Mouse (Mus musculus) heart, embryonic 14.5 days (tissue): ENCODE data around the gene Dot1l. TPM values are rescaled to one million over a fixed set of nuclear protein-coding genes. Genes with fewer than 3 reads are reported as not detected.

Experiments used
- ATAC-seq: fragments of 200-750 bp; cut with Nextera tagmentation; 2 replicates; pipeline ENCODE4 v1.8.0; 2017; ENCODE audit warnings: low read depth, moderate TSS enrichment; ENCODE audit not compliant: insufficient number of reproducible peaks, insufficient read depth, low FRiP score
- H3K27ac ChIP-seq, 2 experiments: fragments of 200-500 bp in 1 of 2; fragments of 300-500 bp in 1 of 2; sonication (generic) in 1 of 2; replicated peaks in 1 of 2; 2 replicates each; pipeline ENCODE4 v1.5.1; 2012 to 2014; ENCODE audit warnings: low read depth in 2 of 2, low read length in 2 of 2, control low read depth in 1 of 2, mild to moderate bottlenecking in 1 of 2, mixed read lengths in 1 of 2; ENCODE audit not compliant: control insufficient read depth in 1 of 2, insufficient read depth in 1 of 2
- H3K27me3 ChIP-seq: fragments of 300-500 bp; sonication (generic); 2 replicates; pipeline ENCODE4 v1.6.1; 2014; ENCODE audit warnings: mild to moderate bottlenecking, low read length, control low read depth; ENCODE audit not compliant: control insufficient read depth, insufficient read depth
- H3K36me3 ChIP-seq: fragments of 300-500 bp; sonication (generic); 2 replicates; pipeline ENCODE4 v1.6.1; 2014; ENCODE audit warnings: mild to moderate bottlenecking, control low read depth, low read length, mixed read lengths; ENCODE audit not compliant: control insufficient read depth, insufficient read depth
- H3K4me1 ChIP-seq, 2 experiments: fragments of 200-500 bp in 1 of 2; fragments of 300-500 bp in 1 of 2; sonication (generic) in 1 of 2; 2 replicates each; pipeline ENCODE4 v1.6.1; 2012 to 2014; ENCODE audit warnings: low read length in 2 of 2, control low read depth in 1 of 2, mixed read lengths in 1 of 2; ENCODE audit not compliant: control insufficient read depth in 2 of 2, insufficient read depth in 2 of 2
- H3K4me2 ChIP-seq: fragments of 300-500 bp; sonication (generic); 2 replicates; pipeline ENCODE4 v1.6.1; 2014; ENCODE audit warnings: mild to moderate bottlenecking, low read length
- H3K4me3 ChIP-seq, 2 experiments: fragments of 200-500 bp in 1 of 2; fragments of 300-500 bp in 1 of 2; sonication (generic) in 1 of 2; 2 replicates each; pipeline ENCODE4 v1.5.1; 2012 to 2014; ENCODE audit warnings: low read length in 2 of 2, mild to moderate bottlenecking in 2 of 2, control low read depth in 1 of 2, low read depth in 1 of 2, moderate library complexity in 1 of 2; ENCODE audit not compliant: control insufficient read depth in 1 of 2, insufficient read depth in 1 of 2
- H3K9ac ChIP-seq: fragments of 300-500 bp; sonication (generic); 2 replicates; pipeline ENCODE4 v1.6.1; 2014; ENCODE audit warnings: mild to moderate bottlenecking, low read length
- H3K9me3 ChIP-seq: fragments of 300-500 bp; sonication (generic); 2 replicates; pipeline ENCODE4 v1.6.1; 2016; ENCODE audit warnings: low read length, control low read depth; ENCODE audit not compliant: control insufficient read depth
- WGBS: fragments of 180-500 bp; shearing (Covaris S2); extraction: QIAGEN DNeasy Blood & Tissue Kit; methylation state at CpG from one replicate; pipeline ENCODE4 v1.1.7; 2014; 5-methylcytosine and 5-hydroxymethylcytosine counted together
- polyA plus RNA-seq: library from polyadenylated mRNA; unstranded; fragments of >200 nt; fragmentation: Nextera tagmentation; extraction: Ambion mirVana; gene quantifications from 2 replicates; pipeline ENCODE4 v1.2.1, GENCODE M21; 2014

Gene Dot1l
- polyA plus RNA-seq, 1 experiment from 2014 or later, result 26.5 TPM

- Histone ChIP-seq H3K9me3 (no peaks in the 10 kb centered on the region), H3K36me3 (peaks cover 37% of the 10 kb centered on the region), H3K27ac (no peak overlapping the region), H3K4me3 (no peak overlapping the region), H3K9ac (no peak overlapping the region), H3K4me2 (no peak overlapping the region), H3K27me3 (no peaks in the 10 kb centered on the region), H3K4me1 (peaks cover 12 to 37% of the 10 kb centered on the region in 2 experiments)
- 80% methylated on average over 1 of the region's 1 CpGs for WGBS
- no peak for ATAC-seq
Measured at GRCm38 (mm10) chr10:80738657-80739056, 16.3 kb upstream of the Dot1l start.

DNA sequence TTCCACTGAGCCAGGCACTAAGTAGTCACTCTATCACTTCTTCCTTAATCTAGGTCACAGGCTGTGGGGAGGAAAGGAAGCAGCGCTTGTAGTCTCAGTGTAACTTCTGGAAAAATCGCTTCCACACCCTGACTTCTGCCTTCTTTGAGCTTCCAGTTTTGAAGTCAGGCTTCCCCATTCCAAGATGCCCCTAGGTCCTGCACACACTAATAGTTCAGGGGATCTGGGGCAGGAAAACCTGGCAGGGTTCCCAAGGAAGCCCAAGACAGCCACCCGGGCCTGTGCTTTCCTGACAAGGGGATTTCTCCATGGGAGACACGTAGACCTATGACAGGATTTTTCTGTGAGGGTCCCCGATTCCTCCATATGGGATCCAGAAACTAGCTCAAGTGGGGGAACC, 13.9 kb upstream of the Dot1l start:
- Histone ChIP-seq H3K4me2 (peak overlapping the region; percentile 85), H3K4me3 (peak overlapping the region; percentile 90 to 99), H3K4me1 (peaks cover 12 to 37% of the 10 kb centered on the region in 2 experiments), H3K27ac (peak overlapping the region; percentile 50 to 87), H3K36me3 (peaks cover 17% of the 10 kb centered on the region), H3K9me3 (no peaks in the 10 kb centered on the region), H3K9ac (peak overlapping the region; percentile 99), H3K27me3 (no peaks in the 10 kb centered on the region)
- ATAC-seq, result no peak
- 9% methylated on average over 5 of the region's 5 CpGs for WGBS

DNA sequence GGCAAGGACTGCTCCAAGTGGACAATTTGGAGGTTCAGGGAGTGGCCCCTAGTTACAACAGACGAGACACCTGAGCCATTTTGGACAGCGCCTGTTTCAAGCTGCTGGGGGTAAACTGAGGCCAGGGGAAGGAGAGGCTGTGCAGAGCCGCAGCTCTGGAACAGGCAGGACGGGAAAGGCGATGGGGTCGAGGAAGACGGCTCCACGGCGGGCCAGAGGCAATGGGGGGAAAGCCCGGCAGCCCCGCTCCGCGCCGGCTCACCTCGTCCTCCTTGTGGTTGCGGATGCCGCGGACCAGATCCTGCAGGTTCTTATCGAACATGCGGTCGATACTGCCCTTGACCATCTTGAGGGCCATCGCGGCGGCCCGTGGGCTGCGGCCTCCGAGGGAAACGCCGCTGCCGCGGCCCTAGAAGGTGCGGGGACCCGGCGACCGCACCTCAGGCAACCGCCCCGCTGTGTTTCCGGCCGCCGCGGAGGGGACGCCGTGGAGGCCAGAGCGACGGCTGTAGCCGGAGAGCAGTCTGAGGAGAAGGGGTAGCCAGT, 13.3 kb upstream of the Dot1l start:
- H3K4me1 ChIP-seq, result peaks cover 12 to 32% of the 10 kb centered on the region in 2 experiments
- peak overlapping the region; percentile 85 for H3K4me2 ChIP-seq
- WGBS, result 0% methylated on average over 42 of the region's 46 CpGs
- ATAC-seq, result peak; percentile 3
- no peaks in the 10 kb centered on the region for H3K9me3 ChIP-seq
- peak overlapping the region; percentile 90 to 99 for H3K4me3 ChIP-seq
- H3K27me3 ChIP-seq, result no peaks in the 10 kb centered on the region
- peak overlapping the region; percentile 50 to 87 for H3K27ac ChIP-seq
- peaks cover 11% of the 10 kb centered on the region for H3K36me3 ChIP-seq
- peak overlapping the region; percentile 99 for H3K9ac ChIP-seq

DNA sequence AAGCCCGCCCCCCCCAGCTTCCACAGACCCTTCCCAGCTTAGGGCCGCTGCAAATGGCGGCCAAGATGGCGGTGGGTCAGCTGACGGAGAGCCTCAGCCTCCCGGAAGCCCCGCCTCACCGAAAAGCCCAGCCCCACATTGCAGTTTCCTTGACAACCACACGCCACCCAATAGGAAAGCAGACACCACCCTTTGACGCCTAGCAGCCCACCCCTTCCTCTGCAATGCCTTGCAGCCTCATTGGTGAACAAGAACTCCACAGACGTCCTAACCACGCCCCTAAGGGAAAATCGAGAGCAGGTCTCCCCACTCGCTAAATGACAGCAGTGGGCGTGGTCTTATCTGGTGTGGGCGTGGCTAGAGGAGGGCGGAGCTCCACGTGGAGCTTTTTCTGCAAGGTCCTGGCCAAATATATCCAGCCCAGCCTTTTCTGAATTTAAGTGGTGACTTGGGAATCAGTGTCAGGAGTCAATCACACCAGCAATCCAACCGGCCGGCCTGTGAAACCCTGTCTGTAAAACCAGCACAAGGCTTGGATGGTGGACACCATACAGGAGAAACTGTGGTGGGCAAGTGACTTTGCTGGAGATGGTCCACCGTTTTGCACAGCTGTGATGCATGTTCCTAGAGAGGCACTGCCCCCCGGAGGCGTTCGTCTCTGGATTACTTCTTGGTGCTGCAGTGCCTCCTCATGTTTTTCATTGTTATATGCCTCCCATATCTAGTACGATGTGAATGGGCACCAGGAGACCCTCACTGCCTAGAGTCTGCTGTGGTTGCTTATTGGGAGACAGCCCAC, 12.6 kb upstream of the Dot1l start, which contains the start of gene Ap3d1:
TSS of gene Ap3d1 (minus strand) at position 85 of the 799 bp plus-strand sequence.
- peak within 1 kb of the TSS; percentile 50 to 87 for H3K27ac ChIP-seq
- peak within 1 kb of the TSS; percentile 90 to 99 for H3K4me3 ChIP-seq
- peaks cover 10 to 28% of the 10 kb centered on the region in 2 experiments for H3K4me1 ChIP-seq
- peak within 1 kb of the TSS; percentile 85 for H3K4me2 ChIP-seq
- peak within 1 kb of the TSS; percentile 99 for H3K9ac ChIP-seq
- ATAC-seq, result peak; percentile 99
- H3K9me3 ChIP-seq, result no peaks in the 10 kb centered on the region
- WGBS, result 2% methylated on average over 25 of the region's 25 CpGs
- H3K27me3 ChIP-seq, result no peaks in the 10 kb centered on the region
- peaks cover 5% of the 10 kb centered on the region for H3K36me3 ChIP-seq

DNA sequence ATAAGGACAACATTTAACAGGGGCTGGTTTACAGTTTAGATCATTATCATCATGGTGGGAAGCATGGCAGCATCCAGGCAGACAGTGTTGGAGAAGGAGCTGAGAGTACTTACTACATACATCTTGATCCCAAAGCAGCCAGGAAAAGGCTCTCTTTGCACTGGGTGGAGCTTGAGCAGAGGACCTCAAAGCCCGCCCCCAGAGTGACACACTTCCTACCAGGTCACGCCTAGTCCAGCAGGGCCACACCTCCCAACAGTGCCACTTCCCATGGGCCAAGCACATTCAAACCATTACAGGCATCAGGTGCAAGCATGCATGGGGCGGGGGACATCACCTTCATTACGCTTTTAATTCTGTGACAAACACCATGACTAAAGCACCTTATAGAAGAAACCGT, 10.7 kb upstream of the Dot1l start:
- Histone ChIP-seq H3K4me3 (no peak overlapping the region), H3K27me3 (no peaks in the 10 kb centered on the region), H3K9ac (no peak overlapping the region), H3K36me3 (no peaks in the 10 kb centered on the region), H3K4me1 (peaks cover 12 to 32% of the 10 kb centered on the region in 2 experiments), H3K9me3 (no peaks in the 10 kb centered on the region), H3K4me2 (no peak overlapping the region), H3K27ac (no peak overlapping the region)
- 36% methylated on average over 5 of the region's 5 CpGs for WGBS
- no peak for ATAC-seq

DNA sequence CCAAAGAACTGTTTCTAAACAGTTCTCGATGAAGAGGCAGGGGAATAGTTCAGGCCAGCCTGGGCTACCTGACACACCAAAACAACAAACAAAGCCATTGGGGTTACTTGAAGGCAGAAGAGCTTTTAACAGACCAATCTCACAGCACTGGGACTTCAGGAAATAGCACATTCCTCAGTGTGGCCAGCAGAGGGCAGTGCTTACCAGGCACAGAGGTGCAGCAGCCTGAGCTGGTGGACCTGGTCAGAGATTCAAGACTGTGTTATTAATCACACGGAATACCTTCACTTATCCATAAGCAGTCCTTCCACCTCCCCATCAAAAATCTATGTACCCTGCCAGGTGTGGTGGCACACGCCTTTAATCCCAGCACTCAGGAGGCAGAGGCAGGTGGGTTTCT, 7.6 kb upstream of the Dot1l start:
- no peaks in the 10 kb centered on the region for H3K27me3 ChIP-seq
- H3K36me3 ChIP-seq, result no peaks in the 10 kb centered on the region
- no peak overlapping the region for H3K4me3 ChIP-seq
- H3K4me1 ChIP-seq, result peaks cover 13 to 22% of the 10 kb centered on the region in 2 experiments
- WGBS, result 9% methylated on average over 3 of the region's 3 CpGs
- no peak for ATAC-seq
- H3K4me2 ChIP-seq, result no peak overlapping the region
- H3K9me3 ChIP-seq, result no peaks in the 10 kb centered on the region
- H3K27ac ChIP-seq, result no peak overlapping the region
- H3K9ac ChIP-seq, result no peak overlapping the region

DNA sequence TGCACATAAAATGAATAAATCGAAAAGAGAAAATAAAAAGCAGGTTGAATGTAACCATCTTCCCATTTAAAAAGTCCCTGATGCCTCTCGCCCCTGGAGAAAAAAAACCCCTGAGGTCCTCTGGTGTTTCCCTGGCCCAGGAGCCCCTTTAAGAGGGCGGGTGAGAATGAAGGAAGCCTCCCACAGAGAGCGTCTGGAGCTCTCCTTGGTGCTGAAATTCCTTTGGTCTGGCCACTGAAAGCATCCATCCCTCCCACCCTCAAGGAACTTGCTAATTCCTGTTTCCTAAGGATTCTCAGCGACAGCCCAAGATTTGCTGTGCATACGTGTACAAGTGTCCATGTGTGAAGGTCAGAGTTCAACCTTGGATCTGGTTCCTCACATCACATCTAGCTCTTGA, 6.4 kb upstream of the Dot1l start:
- Histone ChIP-seq H3K36me3 (no peaks in the 10 kb centered on the region), H3K4me3 (no peak overlapping the region), H3K27ac (no peak overlapping the region), H3K4me2 (no peak overlapping the region), H3K27me3 (no peaks in the 10 kb centered on the region), H3K9me3 (no peaks in the 10 kb centered on the region), H3K9ac (no peak overlapping the region), H3K4me1 (peaks cover 14 to 23% of the 10 kb centered on the region in 2 experiments)
- WGBS, result 7% methylated on average over 6 of the region's 6 CpGs
- ATAC-seq, result no peak
